Mouse (Mus musculus) heart, embryonic 16.5 days (tissue): Measurements from ENCODE around the gene Glt8d1. TPM values are rescaled to one million over a fixed set of nuclear protein-coding genes. Genes with fewer than 3 reads are reported as not detected.

Experiments used
- ATAC-seq: fragments of 200-750 bp; cut with Nextera tagmentation; replicated peaks from 2 replicates; pipeline ENCODE4 v1.8.0; 2017; ENCODE audit warnings: moderate number of reproducible peaks; ENCODE audit not compliant: insufficient read depth, low FRiP score; ENCODE audit errors: extremely low read depth
- H3K27ac ChIP-seq: fragments of 300-500 bp; sonication (generic); 2 replicates; pipeline ENCODE4 v1.5.1; 2014; ENCODE audit warnings: mild to moderate bottlenecking, low read length, control low read depth, moderate library complexity
- H3K27me3 ChIP-seq: fragments of 300-500 bp; sonication (generic); 2 replicates; pipeline ENCODE4 v1.6.1; 2014; ENCODE audit warnings: low read length, mixed read lengths; ENCODE audit not compliant: control insufficient read depth, insufficient read depth
- H3K36me3 ChIP-seq: fragments of 300-500 bp; sonication (generic); 2 replicates; pipeline ENCODE4 v1.6.1; 2014; ENCODE audit not compliant: control insufficient read depth, insufficient read depth
- H3K4me1 ChIP-seq: fragments of 300-500 bp; sonication (generic); 2 replicates; pipeline ENCODE4 v1.6.1; 2014; ENCODE audit warnings: low read length, mixed read lengths; ENCODE audit not compliant: control insufficient read depth, insufficient read depth
- H3K4me2 ChIP-seq: fragments of 300-500 bp; sonication (generic); 2 replicates; pipeline ENCODE4 v1.6.1; 2014; ENCODE audit warnings: low read depth, mild to moderate bottlenecking, control low read depth, low read length
- H3K4me3 ChIP-seq: fragments of 300-500 bp; sonication (generic); 2 replicates; pipeline ENCODE4 v1.5.1; 2014; ENCODE audit warnings: mild to moderate bottlenecking, control low read depth, low read length
- H3K9ac ChIP-seq: fragments of 300-500 bp; sonication (generic); 2 replicates; pipeline ENCODE4 v1.6.1; 2014; ENCODE audit warnings: low read length, control low read depth
- H3K9me3 ChIP-seq: fragments of 300-500 bp; sonication (generic); replicated peaks from 2 replicates; pipeline ENCODE4 v1.6.1; 2016; ENCODE audit warnings: low read length; ENCODE audit not compliant: control insufficient read depth
- WGBS: fragments of 180-500 bp; shearing (Covaris S2); extraction: QIAGEN DNeasy Blood & Tissue Kit; methylation state at CpG from one replicate; pipeline ENCODE4 v1.1.7; 2014; 5-methylcytosine and 5-hydroxymethylcytosine counted together
- polyA plus RNA-seq: library from polyadenylated mRNA; unstranded; fragments of >200 nt; fragmentation: Nextera tagmentation; extraction: Ambion mirVana; gene quantifications from 2 replicates; pipeline ENCODE4 v1.2.1, GENCODE M21; 2015

Glt8d1 gene
- 43.7 and 45.2 TPM in 2 replicates for polyA plus RNA-seq

DNA sequence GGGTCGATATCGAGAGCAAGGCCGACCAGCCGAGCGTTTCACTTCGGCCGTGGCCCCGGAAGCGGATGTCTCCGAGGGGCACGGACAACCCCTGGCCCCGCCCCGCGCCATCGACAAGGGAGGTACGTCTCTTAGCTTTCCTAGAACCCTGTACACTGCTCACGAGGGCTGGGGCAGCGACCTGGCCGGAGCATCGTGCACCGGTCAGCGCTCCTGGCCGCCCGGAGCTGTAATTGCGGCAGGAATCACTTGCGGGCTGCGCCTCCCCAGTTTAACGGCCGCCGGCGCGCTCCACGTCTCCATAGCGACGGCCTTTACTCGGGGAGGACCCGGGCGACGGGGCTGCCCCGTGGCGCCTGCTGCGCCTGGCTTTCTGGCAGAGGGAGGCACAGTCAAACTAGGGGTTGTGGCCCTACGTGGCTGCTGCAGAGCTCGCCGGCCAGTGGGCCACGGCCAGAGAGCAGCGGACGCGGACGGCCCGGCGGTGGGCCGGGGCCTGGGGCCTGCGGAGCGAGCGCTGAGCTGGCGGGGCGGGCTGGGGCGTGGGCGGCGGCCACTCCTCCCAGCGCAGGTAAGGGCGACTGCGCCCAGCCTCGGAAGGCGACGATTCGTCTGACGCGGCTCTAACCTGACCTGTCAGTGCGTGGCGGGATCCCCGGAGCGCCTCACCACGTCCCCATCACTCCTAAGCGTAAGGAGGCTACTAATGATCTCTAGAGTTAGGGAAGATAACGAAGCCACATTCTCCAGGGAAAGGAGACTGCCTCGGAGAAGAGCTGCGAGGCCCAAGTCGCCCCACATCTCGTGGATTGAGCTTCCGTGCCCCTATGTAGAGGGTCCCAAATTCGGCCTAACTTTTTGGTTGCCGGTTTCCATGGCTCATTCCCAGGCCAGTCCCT lies at the start of gene Glt8d1, which contains the start of gene Spcs1:
Gene Glt8d1, plus strand, starts transcription at position 94 of the 899 bp plus-strand sequence.
Gene Spcs1, minus strand, starts transcription at position 366 of the 899 bp plus-strand sequence.
- ATAC-seq: peak; percentile 91
- no peaks in the 10 kb centered on the region for H3K9me3 ChIP-seq
- peak within 1 kb of the TSS; percentile 93 for H3K27ac ChIP-seq
- H3K36me3 ChIP-seq: peaks cover 3% of the 10 kb centered on the region; the same call in 1 of the 2 replicates
- H3K4me3 ChIP-seq: peak within 1 kb of the TSS; percentile 87
- H3K27me3 ChIP-seq: no peaks in the 10 kb centered on the region
- H3K4me2 ChIP-seq: peak within 1 kb of the TSS; percentile 89
- H3K9ac ChIP-seq: peak within 1 kb of the TSS; percentile 96
- WGBS: under 1% methylated on average over 82 of the region's 84 CpGs
- peaks cover 13% of the 10 kb centered on the region for H3K4me1 ChIP-seq

DNA sequence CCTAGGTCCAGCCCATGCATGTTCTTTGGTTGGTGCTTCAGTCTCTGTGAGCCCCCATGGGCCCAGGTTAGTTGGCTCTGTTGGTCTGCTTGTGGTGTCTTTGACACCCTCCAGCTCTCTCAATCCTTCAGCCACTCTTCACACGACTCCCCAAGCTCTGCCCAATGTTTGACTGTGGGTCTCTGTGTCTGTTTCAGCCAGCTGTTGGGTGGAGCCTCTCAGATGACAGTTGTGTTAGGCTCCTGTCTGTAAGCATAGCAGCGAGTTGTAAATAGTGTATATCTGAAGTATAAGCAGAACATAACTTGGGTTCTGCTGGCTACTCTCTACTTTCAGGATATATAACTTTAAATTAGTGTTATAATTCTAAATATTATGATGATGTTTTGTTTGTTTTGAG lies 42.7 kb upstream of the Glt8d1 start:
- no peaks in the 10 kb centered on the region for H3K27me3 ChIP-seq
- WGBS: 60% methylated on average over 2 of the region's 2 CpGs
- H3K4me3 ChIP-seq: no peak overlapping the region
- no peaks in the 10 kb centered on the region for H3K4me1 ChIP-seq
- H3K27ac ChIP-seq: no peak overlapping the region
- no peaks in the 10 kb centered on the region for H3K36me3 ChIP-seq
- no peak overlapping the region for H3K4me2 ChIP-seq
- no peaks in the 10 kb centered on the region for H3K9me3 ChIP-seq
- no peak overlapping the region for H3K9ac ChIP-seq
- ATAC-seq: no peak

DNA sequence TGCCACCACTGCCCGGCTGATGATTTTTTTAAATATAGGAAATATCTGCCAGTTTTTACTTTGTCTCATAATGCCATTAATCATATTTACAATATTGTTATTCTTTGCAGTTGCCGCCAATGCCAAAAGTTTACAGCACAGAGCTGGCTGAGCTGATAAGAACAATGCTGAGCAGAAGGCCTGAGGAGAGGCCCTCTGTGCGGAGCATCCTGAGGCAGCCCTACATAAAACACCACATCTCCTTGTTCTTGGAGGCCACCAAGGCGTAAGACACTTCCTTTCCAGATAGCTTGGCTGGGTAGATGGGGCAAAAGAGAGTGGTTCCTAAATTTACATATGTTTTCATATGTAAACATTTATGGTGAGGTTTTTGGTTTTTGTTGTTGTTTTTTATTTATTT lies 42.2 kb upstream of the Glt8d1 start:
- Histone ChIP-seq H3K9ac (no peak overlapping the region), H3K27me3 (no peaks in the 10 kb centered on the region), H3K4me2 (no peak overlapping the region), H3K4me1 (no peaks in the 10 kb centered on the region), H3K27ac (no peak overlapping the region), H3K4me3 (no peak overlapping the region), H3K36me3 (no peaks in the 10 kb centered on the region), H3K9me3 (no peaks in the 10 kb centered on the region)
- 89% methylated on average over 4 of the region's 4 CpGs for WGBS
- ATAC-seq: no peak

DNA sequence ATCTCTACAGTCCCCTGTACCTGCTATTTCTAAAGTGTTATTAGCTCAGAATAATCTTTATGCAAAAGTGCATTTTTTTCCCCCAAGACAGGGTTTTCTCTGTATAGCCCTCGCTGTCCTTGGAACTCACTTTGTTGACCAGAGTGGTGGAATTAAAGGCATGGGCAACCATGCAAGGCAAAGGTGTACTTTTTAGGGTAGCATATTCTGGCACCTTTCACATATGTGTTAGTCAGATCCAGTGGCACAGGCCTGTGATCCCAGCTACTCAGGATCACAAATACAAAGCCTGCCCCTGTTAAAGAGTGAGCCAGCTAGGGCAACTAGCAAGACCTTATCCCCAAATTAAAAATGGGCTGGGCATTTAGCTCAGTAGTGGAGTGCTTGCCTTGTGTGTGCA lies 40.8 kb upstream of the Glt8d1 start:
- Histone ChIP-seq H3K4me3 (no peak overlapping the region), H3K4me2 (no peak overlapping the region), H3K9me3 (no peaks in the 10 kb centered on the region), H3K9ac (no peak overlapping the region), H3K27me3 (no peaks in the 10 kb centered on the region), H3K27ac (no peak overlapping the region), H3K36me3 (no peaks in the 10 kb centered on the region), H3K4me1 (no peaks in the 10 kb centered on the region)
- WGBS: 85% methylated on average over 1 of the region's 1 CpGs
- ATAC-seq: no peak

DNA sequence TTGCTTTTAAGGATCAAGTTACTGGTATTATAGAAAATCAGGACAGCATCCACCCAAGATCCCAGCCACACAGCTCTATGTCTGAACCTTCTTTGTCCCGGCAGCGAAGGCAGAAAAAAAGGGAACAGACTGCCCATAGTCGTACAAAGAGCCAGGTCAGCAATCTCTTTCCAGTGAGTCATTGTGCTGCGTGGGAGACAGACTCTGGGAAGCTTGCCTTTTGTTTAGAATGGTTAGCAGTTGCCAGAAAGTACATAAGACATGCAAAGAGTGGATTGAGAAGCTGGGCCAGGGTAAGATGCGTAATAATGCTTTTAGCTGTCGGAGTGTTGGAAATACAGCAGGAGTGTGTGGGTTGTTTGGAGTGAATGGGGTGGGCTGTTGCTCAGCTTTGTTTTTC lies 27.0 kb upstream of the Glt8d1 start:
- H3K27me3 ChIP-seq: no peaks in the 10 kb centered on the region
- no peak overlapping the region for H3K27ac ChIP-seq
- no peak overlapping the region for H3K4me3 ChIP-seq
- H3K4me1 ChIP-seq: no peaks in the 10 kb centered on the region
- 48% methylated on average over 6 of the region's 6 CpGs for WGBS
- H3K36me3 ChIP-seq: peaks cover 4% of the 10 kb centered on the region; the same call in 1 of the 2 replicates
- H3K9me3 ChIP-seq: no peaks in the 10 kb centered on the region
- peak; percentile 49; the same call in 1 of the 2 replicates for ATAC-seq
- H3K4me2 ChIP-seq: no peak overlapping the region
- H3K9ac ChIP-seq: no peak overlapping the region

DNA sequence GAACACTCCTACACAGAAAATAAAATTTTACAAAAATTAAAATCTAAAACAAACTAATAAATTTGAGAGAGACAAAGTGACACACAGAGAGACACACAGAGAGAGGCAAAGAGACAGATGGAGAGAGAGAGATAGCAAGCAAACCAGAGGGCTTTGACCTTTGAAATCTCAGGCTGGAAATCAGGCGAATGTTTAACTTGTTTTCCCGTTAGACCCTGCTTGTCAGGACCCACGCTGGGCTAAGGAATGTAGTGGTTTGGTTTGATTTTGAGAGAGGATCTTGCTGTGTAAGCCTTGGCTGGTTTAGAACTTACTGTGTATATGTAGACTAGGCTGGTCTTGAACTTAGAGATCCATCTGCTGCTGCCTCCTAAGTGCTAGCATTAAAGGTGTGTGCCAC lies 25.0 kb upstream of the Glt8d1 start:
- Histone ChIP-seq H3K4me3 (no peak overlapping the region), H3K27ac (no peak overlapping the region), H3K4me1 (no peaks in the 10 kb centered on the region), H3K36me3 (no peaks in the 10 kb centered on the region), H3K4me2 (no peak overlapping the region), H3K9ac (no peak overlapping the region), H3K9me3 (no peaks in the 10 kb centered on the region), H3K27me3 (no peaks in the 10 kb centered on the region)
- ATAC-seq: no peak
- WGBS: 80% methylated on average over 3 of the region's 3 CpGs

DNA sequence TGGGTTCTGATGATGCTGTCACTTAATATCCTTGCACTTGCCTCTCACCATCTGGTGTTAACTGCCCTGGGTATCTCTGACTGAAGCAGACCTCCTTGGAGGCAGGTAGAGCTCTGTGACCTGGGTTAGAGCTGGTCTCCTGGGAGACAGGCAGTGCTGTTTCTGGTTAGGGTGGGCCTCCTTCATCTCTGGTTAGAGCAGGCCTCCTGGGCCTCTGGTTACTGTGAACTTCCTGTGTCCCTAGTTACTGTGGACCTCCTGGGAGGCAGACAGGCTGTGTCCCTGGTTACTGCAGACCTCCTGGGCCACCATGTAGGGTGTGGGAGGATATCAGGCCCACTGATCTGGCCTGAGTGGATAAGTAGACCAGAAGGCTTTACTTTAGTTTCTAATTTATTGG lies 4.8 kb upstream of the Glt8d1 start:
- H3K27me3 ChIP-seq: no peaks in the 10 kb centered on the region
- no peaks in the 10 kb centered on the region for H3K36me3 ChIP-seq
- no peak overlapping the region for H3K27ac ChIP-seq
- H3K4me1 ChIP-seq: peaks cover 8% of the 10 kb centered on the region
- H3K9ac ChIP-seq: no peak overlapping the region
- H3K9me3 ChIP-seq: no peaks in the 10 kb centered on the region
- H3K4me3 ChIP-seq: no peak overlapping the region
- no peak for ATAC-seq
- H3K4me2 ChIP-seq: no peak overlapping the region

DNA sequence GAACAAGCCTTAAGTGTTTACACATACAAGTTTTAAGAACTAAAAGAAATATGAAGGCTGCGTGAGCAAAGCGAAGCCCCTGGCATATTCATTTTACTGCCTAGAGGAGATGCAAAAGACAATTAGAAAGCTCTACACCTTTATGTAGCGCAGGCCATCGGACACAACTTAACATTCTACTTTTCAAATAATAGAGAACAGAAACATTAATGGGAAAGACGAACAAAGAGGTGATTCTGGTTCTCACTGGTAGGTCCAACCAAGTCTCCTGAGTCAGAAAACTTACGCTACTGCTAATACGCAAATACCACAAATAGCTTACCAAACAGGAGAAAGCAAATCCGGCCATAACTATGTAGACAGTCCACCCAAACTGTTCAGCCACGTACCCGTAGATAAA lies 844 bp upstream of the Glt8d1 start:
- 56% methylated on average over 10 of the region's 10 CpGs for WGBS
- no peak overlapping the region for H3K27ac ChIP-seq

DNA sequence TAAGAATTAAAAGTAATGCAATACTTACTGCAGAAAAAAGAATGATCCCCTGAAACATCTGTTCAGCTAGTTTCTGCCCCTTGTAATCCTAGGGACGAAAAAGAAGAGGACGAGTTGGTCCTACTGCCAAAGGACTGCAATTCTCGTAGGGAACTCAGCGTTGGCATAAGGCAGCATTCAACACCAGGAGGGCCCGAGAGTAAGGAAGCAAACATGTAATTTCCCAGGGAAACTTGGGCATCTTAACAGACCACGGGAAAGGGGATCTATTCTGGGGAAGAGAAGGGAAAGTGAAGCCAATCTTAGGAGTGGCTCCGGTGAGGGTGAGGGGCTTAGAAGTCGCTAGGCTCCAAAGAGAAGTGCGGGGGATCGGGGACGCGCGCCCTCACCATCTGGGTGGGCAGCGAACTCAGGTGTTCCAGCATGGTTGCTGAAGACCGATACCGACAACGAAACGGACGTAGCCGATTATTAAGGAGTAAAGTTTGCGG lies 339 bp upstream of the Glt8d1 start:
- Histone ChIP-seq H3K4me2 (peak overlapping the region; percentile 89), H3K9ac (peak overlapping the region; percentile 96), H3K27ac (peak overlapping the region; percentile 93), H3K36me3 (peaks cover 2% of the 10 kb centered on the region; the same call in 1 of the 2 replicates), H3K4me3 (peak overlapping the region; percentile 87), H3K4me1 (peaks cover 13% of the 10 kb centered on the region), H3K9me3 (no peaks in the 10 kb centered on the region), H3K27me3 (no peaks in the 10 kb centered on the region)
- under 1% methylated on average over 21 of the region's 21 CpGs for WGBS
- ATAC-seq: no peak; the same call in 1 of the 2 replicates

More for the DNA sequence above, 844 bp upstream of the Glt8d1 start:
- Histone ChIP-seq H3K36me3 (peaks cover 1% of the 10 kb centered on the region; the same call in 1 of the 2 replicates), H3K27me3 (no peaks in the 10 kb centered on the region), H3K4me3 (peak overlapping the region; percentile 87), H3K9ac (peak overlapping the region; percentile 96), H3K4me2 (peak overlapping the region; percentile 89), H3K4me1 (peaks cover 13% of the 10 kb centered on the region), H3K9me3 (no peaks in the 10 kb centered on the region)
- no peak for ATAC-seq
